Mouse (Mus musculus) cerebellum, adult 2 months (tissue): ENCODE measurements around the gene Lasp1.

Source experiments
- CTCF ChIP-seq: fragments of 200-500 bp; IDR thresholded peaks from 2 replicates; pipeline ENCODE4 v1.5.1; 2011; ENCODE audit warnings: low read depth, mild to moderate bottlenecking, control low read depth, low read length, moderate library complexity, borderline replicate concordance; ENCODE audit not compliant: insufficient read depth
- POLR2A ChIP-seq: fragments of 200-500 bp; IDR thresholded peaks from 2 replicates; pipeline ENCODE4 v1.6.1; 2011; ENCODE audit warnings: low read length, control low read depth, borderline replicate concordance; ENCODE audit not compliant: insufficient read depth

DNA sequence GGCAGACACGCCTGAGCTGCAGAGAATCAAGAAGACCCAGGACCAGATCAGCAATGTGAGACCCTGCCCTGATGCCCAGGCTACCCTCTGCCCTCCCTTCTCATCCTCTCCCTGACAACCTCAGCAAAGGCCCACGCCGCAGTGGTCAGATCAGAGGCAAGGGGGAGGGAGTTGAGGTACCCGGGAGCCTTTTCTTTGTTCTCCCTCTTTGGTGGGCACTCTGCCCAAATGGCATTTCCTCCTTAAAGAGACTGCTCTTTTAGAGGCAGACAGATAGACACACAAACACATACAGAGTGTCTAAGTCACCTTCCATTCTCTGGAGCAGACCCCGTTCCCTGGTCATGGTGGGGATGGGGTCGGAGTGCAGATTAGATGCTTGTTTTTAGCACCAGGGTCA lies 26.1 kb downstream of the Lasp1 start:
- no peak for TF ChIP-seq POLR2A
- no peak for TF ChIP-seq CTCF
